Mouse (Mus musculus) ovary, postnatal 10 days (tissue): Measurements from ENCODE around the gene Susd1.
A peak's percentile ranks its signal among the peaks of the same experiment; 100 is the strongest.

Experiments used
- DNase-seq: peaks from one replicate; pipeline ENCODE4 v3.0.0; 2022; ENCODE audit warnings: low spot score

Susd1 gene

DNA sequence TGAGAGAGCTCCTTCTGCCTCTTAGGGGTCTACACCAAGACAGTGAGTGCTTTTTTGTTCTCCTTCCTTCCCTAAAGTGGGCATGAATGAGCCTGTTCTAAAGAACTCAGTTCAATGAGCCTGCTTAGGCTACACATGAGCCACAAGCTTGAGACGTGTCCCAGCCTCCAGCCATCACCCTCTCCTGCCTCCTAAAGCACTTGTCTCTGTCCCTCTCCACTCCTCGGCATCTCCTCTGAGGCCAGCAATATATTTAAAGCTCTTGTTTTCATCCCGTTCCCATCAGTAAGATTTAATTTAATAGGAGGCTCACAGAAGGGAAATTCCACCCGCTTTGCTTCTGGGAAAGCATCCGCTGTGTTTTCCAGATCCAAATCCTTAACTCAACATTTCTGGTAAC is 98.4 kb downstream of the Susd1 start:
- DNase-seq = no peak

DNA sequence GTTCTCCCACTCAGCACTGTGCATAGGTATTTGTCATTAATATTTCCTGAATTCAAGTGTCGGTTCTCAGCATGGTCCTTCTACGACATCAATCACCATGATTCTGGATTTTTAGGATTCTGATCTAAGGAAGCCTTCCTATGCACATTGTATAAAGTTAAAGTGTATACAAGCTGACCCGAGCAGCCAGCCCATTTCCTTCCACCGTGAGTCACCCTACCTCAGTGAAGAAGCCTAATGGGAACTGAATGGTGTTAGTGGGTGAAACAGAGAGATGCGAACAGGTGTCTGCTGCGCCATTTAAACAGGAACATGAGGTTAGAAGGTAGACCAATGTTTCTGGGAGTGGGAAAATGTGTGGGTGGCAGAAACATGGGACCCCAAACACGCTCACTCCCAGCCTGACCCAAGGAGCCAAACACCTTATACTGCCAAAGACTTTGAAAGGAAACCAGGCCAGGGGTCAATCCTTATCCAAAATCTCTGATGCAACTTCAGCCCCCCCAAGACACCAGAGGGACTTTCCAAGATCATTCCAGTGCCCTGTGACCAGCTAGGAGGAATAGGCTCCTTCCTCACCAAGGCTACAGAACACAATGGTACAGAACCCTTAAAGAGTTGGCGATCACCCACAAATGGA is 99.4 kb downstream of the Susd1 start:
- DNase-seq = no peak

DNA sequence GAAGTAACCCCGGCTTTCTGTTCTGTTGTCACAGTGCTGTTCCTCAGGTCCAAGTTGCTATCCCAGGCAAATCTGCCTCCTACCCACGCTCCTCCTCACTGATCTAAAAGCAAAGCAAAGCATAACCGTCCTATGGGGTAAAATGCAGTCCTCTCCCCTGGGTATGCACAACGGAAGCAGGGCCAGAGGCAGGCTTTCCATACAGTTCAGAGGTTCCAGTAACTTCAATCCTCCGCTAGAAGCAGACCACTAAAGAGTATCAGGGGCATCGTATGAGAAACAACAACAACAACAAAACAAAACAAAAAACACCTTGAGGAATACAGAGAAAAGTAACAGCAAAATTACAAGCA is 100.9 kb downstream of the Susd1 start:
- DNase-seq = no peak

DNA sequence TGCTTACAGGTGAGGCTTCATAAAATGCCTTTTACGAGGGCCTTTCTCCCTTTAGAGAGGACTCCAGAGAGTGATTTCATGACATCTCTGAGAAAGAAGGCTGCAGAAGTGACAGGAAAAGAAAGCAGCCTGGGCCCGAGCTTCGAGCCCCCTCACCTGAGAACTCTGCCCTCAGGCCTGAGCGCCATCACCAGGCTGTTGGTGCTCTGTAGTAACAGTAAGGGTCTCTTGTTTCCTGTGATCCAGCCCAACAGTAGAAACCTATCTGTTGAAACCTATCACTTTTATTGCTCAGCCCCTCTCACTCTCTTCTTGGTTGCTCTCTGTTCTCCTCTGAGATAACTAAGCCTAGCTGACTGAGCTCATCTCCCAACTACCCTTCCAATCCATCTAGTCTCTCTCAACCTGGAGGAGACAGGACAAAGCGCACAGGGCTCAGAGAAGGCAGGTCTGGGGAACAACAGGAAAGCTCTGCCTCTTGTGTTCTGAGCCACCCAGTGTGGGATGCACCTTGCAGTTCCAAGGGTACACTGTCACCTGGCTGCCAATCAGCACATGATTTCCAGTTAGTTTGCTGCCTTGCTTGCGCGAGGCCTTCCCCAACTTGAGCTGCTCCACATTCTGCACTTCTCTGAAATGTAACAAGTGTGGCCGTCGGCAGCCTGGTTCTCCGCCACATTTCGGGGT is 101.4 kb downstream of the Susd1 start:
- no peak for DNase-seq

DNA sequence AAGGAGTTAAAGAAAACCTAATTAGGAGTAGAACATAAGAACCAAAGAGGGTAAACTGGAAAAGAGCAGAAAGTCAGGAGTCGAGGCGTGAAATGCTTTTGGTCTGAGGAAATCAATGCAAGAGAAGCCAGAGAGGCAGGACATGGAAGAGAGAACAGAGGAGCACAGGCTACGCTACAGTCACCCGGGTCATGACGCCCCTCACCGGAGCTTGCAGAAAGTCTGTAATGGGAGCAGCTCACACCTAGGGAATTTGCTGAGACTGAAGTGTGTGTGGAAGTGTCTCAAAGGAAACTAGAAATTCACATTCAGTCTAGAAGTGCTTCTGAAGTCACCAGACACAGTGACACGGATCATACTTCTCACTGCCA is 102.0 kb downstream of the Susd1 start:
- no peak for DNase-seq

DNA sequence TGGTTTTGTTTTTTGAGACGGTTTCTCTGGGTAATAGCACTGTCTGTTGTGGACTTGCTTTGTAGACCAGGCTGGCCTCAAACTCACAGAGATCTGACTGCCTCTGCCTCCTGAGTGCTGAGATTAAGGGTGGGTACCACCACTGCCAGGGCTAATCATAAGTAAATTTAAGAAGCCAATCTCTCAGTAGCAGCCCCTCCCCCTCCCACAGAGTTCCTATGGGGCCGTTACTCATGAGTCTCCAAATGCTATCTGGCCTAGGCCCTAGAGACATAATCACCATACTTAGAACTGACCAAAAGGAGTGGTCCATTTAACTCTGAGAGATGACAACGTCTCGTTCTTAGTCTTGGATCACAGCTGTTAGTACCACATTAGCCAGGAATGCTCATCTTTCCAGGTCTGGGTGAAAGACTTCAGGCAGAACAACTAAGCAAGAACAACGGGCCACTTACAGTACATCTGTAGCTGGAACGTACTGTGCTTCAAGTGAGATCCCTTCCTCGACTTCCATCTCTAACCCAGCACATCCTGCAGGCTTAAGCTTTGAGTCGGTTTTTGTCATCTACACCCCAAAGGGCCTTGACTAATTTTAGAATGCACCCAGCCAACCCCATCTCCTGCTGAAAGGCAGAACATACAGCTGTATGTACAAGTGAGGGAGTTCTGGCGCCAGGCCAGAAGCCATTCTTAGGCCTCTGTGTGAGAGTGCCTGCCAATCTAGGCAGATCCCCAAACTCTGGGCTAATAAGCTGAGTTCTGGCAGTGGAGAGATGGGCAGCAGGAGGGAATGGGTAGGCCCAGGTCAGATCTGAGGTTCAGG is 102.6 kb downstream of the Susd1 start:
- DNase-seq = no peak

DNA sequence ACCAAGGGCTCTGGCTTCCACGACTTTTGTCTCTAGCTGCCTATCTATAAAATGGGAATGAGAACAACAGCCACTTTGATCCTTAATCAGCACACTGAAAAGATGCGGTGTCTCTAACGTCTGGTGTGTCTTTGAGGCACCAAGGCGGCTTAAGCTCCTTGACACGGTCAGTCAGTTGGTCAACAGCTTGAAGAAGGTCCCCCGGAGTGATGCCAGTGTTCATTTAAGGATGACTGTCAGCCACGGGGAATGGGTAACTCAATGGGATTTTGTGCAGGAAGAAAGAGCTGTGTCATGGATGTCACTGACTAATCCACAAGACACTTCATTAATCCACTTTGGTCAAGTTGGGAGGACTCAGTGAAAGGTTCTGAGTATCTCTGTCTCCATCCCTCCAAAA is 103.3 kb downstream of the Susd1 start:
- no peak for DNase-seq

DNA sequence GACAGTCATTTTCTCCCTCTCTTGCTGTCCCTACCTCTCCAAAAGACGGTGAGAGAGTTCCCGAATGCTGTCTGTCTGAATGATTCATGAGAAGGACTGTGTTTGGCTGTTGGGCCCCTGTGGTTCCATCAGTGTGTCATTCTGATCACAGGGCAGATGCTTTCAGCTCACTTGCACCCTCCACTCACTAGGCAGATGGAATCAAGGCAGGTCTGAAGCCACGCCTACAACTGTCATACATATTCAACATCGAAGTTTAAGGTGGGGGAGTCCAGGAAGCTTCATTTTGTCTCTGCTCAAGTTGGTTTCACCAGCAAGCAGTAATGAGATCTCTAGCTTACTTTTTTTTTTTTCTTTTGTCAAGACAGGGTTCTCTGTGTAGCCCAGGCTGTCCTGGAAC is 104.2 kb downstream of the Susd1 start:
- DNase-seq = no peak

DNA sequence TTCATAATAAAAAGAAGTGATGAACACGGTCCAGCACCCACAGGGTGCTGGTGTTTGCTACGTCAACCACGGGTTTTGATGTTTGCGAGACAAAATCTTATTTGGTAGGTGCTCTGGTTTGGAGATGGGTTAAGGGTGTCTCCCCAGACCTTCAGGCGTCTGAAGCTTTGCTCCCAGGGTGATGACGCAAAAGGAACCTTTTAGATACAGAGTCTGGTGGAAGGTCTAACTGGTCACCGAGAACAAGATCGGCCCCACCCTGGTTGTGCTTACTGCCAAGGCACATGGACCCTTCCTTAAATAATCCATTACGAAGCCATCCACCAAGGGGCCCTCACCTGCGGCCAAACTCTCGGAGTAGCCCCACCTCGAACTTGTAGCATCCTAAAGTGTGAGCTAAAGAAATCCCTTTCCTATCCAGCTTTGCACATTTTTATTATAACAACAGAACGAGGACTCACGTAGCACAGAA is 105.0 kb downstream of the Susd1 start:
- DNase-seq = no peak

DNA sequence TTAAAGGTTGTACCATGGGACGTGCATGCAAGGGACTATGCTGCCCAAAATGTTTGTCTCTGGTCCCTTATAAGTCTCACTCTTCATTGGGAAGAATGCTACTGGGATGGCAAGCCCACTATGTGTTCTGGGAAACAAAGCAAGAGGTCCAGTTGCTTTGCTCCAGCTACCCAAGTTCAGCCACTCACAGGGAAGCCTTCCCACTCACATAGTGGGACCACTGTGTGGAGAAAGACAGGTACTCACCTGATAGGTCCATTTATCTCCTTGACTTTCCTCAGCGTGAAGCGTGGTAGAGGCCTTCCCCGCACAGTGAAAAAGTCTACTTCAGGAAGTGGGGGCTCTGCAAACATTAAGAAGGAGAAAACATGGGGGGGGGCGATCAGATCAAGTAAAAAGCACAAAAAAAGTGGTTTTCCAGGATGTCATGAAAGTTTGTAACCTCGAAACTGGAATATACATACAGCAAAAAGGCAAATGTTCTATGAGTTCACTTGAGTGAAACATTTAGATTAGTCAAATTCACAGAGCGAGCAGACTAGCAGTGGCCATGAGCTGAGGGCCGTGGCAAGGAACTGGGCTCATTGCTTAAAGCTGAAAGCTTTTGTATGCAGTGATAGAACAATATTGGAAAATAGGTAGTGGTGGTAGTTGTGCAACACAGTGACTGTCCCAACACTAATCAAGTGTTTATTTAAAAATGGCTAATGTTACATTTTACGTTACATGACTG is 105.6 kb downstream of the Susd1 start:
- no peak for DNase-seq

DNA sequence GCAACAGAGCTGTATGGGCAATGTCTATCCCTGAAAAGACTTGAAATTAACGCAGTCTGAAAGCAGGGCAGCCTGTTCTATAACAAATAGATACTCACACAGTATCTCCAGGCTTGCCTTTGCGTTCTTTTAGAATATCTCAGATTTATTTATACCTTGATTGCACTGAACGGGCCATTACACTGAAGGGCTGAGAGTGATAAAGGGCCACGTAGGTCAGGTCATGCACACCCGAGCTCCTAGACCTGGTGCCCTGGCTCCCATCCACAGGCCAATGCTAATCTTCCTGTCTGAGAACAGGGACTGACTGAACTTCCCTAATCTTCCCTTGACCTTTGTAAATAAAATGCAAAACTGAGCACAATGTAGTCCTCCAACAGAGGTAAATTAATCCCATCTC is 106.3 kb downstream of the Susd1 start:
- DNase-seq = no peak

DNA sequence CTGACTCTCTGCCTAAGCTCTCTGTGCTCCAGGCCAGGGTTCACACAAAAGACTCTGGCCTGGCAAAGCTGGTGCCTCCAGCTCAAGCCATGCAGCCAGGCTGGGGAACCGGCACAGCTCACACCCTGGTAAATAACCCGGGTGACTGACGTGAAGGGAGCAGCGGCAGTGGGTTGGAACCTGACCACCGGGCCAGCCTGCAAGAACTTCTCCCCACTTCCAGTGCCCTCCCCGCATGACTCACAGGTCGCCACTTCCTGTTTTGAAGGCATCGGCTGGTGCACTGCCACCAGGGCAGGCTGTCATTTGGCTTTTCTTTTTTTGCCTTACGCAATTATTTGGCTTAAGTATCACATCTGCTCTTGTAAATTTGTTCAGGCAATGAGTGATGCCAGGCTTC is 106.8 kb downstream of the Susd1 start:
- DNase-seq = peak; percentile 25

DNA sequence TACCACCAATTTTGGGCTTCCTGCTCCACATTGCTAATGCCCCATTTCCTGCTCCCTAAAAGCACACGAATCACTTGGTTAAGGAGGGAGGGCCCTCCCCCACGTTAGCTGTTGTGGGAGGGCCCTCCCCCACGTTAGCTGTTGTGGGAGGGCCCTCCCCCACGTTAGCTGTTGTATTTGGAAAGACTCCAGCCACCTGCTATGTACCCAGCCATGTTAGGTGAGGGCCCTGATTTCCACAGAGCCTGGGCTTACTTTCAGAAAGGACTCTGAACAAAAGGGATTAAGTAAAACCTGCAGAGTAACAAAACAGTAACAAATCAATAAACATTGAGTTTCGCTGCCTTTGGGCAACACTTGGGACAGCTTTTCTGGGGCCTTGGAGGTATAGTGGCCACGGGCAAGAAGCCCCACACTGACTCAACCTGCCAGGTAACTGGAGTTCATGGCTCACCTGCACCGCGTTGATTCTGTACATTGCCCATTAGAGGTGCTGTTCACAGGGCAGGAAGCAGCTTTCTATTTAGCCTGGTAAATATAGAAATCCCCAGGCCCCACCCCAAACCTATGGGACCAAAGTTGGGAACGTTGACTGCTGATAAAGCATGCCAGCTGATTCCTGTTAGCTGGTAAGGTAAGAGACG is 107.3 kb downstream of the Susd1 start:
- no peak for DNase-seq

DNA sequence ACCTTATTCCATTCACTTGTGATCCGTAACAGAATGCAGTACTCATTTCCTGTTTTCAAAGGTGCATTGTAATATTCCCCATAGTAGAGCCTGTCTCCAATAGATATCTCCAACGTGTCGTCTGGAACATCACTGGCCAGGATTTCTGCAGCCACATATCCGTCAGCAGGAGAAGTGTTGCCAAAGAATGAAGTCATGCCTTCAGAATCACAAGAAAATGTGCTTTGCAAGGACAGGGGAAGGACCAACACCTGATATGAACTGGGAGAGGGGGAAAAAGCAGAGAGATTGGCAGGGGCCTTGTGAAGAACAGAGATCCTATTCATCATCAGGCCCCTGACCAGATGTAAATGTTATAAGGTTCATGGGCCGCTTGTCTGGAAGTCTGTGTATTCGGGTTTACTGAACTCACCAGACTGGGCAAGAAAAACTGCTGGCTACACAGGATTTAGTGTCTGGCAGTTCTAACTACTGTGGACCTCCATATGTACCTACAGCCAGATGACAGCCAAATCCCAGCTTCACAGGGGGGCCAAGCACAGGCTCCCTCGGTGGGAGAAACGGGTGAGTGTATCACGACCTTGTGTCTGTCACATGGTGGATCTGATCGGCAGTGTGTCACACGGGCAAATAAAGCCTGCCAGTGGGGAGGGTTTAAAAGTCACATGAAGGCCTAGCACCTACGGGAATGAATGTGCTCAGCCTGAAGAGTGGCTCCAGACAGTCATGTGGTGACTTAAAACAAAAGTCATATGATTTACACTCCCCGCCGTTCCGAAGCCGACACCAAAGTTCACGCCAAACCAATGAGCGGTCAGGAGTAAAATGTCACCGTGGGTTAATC is 108.8 kb downstream of the Susd1 start:
- DNase-seq = no peak

DNA sequence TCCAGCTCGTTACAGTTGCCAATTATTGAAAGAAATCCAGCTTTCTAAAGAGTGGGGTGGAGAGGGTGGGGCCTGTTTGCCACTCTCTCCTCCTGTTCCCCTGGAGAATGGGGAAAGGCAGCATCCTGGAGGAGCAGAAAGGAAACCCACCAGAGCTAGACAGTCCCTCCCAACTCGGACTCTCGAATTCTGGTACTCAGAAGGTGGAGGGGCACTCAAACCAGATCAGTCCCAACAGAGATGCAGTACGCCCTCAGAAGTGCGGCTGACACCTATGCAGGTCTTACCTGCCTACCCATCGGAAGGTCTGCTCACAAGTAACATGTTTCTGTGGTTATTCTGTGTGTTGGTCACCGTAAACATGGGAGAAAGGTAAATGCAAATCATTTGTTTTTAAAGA is 109.6 kb downstream of the Susd1 start:
- no peak for DNase-seq

DNA sequence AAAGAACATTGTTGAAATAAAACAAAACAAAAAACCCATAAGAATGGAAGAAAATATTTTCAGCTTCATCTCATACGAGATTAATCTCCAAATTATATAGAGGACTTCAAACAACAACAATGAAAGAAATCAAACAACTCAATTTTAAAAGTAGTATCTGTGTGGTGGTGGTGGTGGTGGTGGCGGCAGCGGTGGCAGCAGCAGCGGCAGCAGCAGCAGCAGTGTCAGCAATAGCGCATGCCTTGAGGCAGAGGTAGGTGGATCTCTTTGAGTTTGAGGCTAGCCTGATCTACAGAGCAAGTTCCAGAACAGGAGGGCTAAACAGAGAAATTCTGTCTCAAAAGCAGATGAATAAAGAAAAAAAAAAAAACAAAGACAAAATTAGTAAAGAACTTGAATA is 110.4 kb downstream of the Susd1 start:
- no peak for DNase-seq

DNA sequence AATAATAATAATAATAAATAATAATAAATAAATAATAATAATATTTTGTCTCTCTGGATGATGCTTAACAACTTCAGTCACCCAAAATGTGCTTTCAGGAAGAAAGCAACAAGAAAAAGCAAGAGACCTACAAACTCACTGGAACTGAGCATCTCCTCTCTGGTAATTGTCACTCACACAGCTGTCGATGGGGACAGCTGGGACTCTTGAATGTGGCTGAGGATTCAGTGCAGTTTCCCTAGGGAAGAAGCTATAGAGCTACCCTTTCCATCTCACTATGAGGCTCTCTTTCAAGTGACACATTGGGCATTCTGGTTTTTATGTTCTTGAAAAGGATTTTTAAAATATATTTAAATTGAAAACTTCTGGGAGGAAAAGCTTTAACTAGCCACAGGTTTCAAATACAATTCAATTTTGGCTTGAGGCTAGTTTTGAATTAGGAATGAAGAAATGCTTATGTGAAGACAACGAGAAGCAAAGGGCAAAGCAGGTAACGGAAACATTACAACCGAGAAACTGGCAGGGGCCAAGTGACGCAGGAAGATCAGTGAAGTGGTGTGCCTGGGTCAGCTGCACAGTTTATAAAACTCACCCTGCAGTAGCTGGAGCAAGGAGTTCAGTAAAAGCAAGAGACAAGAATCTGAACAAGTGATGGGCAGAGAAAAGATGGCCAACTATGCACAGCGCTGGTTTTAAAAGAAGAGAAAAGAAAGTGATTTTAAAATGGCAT is 112.2 kb downstream of the Susd1 start:
- DNase-seq = no peak

DNA sequence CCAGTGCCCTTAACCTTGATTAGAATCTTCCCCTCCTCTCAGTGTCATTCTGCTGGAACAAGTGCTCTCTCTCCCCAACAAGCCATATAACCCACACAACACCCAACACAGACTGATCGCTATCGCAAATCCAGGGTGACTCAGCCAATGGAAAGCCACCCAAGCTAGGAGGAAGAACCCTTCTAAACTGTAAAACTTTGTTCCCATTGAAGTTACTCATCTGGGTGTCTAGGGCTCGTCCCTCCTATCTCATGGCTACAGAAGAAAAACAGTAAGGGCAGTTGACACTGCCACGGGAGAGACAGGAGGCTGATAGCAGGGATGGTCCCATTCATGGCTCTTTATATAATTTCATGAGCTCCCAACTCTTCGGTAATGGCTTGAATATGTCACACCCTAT is 114.1 kb downstream of the Susd1 start:
- DNase-seq = no peak

DNA sequence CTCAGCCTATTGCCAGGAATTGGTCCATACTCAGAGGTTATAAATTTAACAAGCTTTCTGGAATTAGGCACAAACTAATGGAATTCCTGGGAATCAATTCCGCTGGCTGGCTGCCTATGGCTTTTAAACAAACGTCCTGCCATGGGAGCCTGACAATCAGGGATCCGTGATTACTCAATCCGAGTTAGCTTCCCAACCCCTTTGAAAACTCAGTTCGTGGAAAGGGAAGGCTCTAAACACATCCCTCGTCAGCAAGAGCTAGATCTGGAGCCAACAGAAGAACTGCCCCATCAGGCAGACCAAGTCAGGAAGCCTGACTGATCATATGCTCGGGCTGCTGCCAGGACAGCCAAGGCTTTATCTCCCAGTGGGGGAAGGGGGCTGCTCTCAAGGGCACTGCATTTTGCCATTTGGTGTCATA is 115.2 kb downstream of the Susd1 start:
- DNase-seq = no peak

DNA sequence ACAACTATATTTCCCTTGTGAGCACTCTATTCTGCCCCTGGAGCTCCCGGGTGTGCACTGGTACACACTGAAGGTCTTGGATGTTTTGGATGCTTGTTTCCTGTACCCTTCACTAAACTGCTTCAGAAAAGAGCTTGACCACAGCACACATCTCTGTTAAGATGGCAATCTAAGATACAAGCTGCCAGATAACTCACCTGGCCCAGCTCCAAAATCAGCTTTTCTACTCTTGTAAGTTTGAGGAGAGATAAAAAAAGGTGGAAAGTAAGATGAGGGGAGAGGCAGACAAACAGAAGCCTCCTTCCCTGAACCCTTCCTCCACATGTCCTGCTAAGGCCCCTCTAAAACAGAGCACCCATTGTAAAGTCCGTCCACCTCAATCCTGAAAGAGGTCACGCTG is 115.7 kb downstream of the Susd1 start:
- no peak for DNase-seq

DNA sequence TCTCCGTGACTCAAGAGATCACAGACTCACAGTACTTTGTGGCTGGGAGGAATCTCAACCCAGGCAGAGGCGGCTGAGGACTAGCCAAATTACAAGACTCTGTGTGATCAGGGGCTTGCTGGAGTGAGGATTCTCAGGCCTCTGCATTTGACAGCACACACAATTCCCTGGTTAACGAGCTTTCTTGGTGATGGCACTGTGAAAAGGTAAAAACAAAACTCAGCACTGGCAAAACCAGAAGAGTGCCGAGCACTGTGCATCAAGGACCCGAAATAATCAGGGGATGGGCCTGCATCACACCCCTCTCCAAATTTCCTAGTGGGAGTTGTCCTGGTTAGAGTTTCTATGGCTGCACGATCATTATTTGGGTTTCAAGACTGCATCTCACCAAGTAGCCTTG is 116.4 kb downstream of the Susd1 start:
- DNase-seq = no peak
